Mouse (Mus musculus) heart, adult 18-20 months (tissue): ENCODE measurements around the gene Hspa8. TPM values are rescaled to one million over a fixed set of nuclear protein-coding genes. Genes with fewer than 3 reads are reported as not detected.
"Not testable (repeated sequence)": the region's sequence is repeated elsewhere in the genome, so short reads cannot be mapped to it uniquely, and the experiment has no call there.

ENCODE experiments used
- DNase-seq, 2 experiments: peaks; one replicate each; pipeline ENCODE4 v3.0.0; 2021 to 2022; ENCODE audit warnings: mixed read lengths in 1 of 2
- long read RNA-seq, 2 experiments: library from polyadenylated mRNA; stranded (forward); transcript quantifications; one replicate each; pipeline ENCODE4 v2.0.0; 2021
- total RNA-seq, 2 experiments: library from RNA; stranded (reverse); gene quantifications; 2 replicates each; pipeline ENCODE4 v1.2.3; 2021

Hspa8 gene
- total RNA-seq, result 1,000 to 10,000 TPM; 1,743 to 1,808 TPM
- long read RNA-seq, experiment 1, transcript Hspa8-201 (9 exons, 2,394 nt), result major isoform, 1,302 of 1,470 reads
- long read RNA-seq, experiment 1, partial matches to known transcripts, result 159 of 1,470 reads
- long read RNA-seq, experiment 1, other reads (novel, unspliced or antisense), result 9 of 1,470 reads
- long read RNA-seq, experiment 2, transcript Hspa8-201 (9 exons, 2,394 nt), result major isoform, 713 of 821 reads
- long read RNA-seq, experiment 2, partial matches to known transcripts, result 102 of 821 reads
- long read RNA-seq, experiment 2, other reads (novel, unspliced or antisense), result 6 of 821 reads

- peak; percentile 100 for DNase-seq
These were observed at the start of gene Hspa8 for GRCm38 (mm10) chr9:40800675-40801612. TSS of gene Hspa8 (plus strand) at chr9:40800984.

DNA sequence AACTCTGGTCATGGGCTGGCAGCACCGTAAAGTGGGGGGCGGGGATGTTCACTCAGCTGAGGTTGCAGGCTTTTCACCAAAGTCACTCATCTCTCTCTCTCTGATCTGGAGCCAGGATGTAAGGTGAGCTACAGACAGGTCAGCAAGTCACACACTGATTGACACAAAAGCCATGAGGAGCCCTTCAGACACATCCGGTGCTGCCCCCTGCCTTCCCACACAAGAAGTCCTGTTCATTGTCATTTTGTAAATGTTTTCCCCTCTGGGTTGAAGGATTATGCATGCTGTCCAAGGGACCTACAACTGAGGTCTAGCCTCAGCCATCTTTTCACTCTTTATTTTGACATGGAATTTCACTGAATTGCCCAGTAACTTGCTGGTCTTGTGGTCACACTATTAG lies 49.0 kb upstream of the Hspa8 start:
- no peak for DNase-seq

DNA sequence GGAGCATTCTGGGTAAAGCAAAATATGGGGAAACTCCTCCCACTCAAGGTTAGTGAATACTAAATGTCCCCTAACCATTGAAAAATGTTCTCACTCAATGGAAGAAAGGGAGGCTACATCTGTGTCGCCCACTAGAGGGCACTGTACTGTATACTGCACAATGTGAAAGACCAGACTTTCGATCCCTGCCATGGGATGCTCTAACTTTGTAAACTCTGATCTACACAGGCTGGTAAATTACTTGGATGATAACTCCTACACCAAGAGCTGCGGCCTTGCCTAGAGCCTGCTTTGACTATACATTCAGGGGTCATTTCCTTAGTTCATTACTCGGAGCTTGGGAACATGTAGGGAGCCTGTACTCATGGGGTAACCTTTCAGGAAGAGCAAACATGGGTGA lies 44.4 kb upstream of the Hspa8 start:
- peak; percentile 55 to 79 for DNase-seq

DNA sequence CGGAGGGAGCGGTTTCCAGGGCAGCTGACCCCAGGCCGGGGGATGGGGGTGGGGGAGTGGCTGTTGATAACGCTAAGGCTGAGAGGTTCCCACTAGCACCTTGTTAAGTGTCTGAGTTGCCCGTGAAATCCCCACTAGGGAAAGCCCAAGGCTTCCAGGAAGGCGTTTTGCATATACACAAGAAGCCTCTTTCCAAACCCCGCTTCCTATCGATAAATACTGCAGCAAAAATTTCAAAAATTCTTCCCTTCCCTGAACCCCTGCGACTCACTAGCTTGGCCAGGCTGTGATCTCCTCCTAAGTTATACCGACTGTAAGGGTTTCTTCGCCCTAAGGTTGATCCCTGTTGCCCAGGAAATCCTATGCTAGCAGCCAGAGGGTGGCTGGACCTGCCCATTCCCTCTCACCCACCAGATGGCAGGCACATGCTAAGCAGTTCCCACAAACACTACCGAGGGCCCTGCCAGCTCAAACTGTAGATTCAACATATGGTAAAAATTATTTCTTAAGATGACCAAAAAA lies 43.6 kb upstream of the Hspa8 start:
- peak; percentile 65 to 67 for DNase-seq

GRCm38 (mm10) chr9:40757685-40758270 lies 43.0 kb upstream of the Hspa8 start:
- peak; percentile 86 to 90 for DNase-seq

- DNase-seq, result no peak
These were observed 38.4 kb upstream of the Hspa8 start for GRCm38 (mm10) chr9:40762354-40762753.

GRCm38 (mm10) chr9:40764887-40765580 lies 35.8 kb upstream of the Hspa8 start:
- no peak for DNase-seq

- peak; percentile 65 to 69 for DNase-seq
These were observed 35.2 kb upstream of the Hspa8 start for GRCm38 (mm10) chr9:40765581-40765940.

- no peak for DNase-seq
These were observed 34.7 kb upstream of the Hspa8 start for GRCm38 (mm10) chr9:40766058-40766605.

- no peak for DNase-seq
These were observed 32.8 kb upstream of the Hspa8 start for GRCm38 (mm10) chr9:40767946-40768345.

- peak; percentile 56 to 57 for DNase-seq
These were observed 28.5 kb upstream of the Hspa8 start for GRCm38 (mm10) chr9:40772246-40772645.

GRCm38 (mm10) chr9:40773142-40773541 lies 27.6 kb upstream of the Hspa8 start:
- DNase-seq, result not testable (repeated sequence)

GRCm38 (mm10) chr9:40773869-40774268 lies 26.9 kb upstream of the Hspa8 start:
- DNase-seq, result no peak

- DNase-seq, result no peak
These were observed 24.7 kb upstream of the Hspa8 start for GRCm38 (mm10) chr9:40776044-40776443.

DNA sequence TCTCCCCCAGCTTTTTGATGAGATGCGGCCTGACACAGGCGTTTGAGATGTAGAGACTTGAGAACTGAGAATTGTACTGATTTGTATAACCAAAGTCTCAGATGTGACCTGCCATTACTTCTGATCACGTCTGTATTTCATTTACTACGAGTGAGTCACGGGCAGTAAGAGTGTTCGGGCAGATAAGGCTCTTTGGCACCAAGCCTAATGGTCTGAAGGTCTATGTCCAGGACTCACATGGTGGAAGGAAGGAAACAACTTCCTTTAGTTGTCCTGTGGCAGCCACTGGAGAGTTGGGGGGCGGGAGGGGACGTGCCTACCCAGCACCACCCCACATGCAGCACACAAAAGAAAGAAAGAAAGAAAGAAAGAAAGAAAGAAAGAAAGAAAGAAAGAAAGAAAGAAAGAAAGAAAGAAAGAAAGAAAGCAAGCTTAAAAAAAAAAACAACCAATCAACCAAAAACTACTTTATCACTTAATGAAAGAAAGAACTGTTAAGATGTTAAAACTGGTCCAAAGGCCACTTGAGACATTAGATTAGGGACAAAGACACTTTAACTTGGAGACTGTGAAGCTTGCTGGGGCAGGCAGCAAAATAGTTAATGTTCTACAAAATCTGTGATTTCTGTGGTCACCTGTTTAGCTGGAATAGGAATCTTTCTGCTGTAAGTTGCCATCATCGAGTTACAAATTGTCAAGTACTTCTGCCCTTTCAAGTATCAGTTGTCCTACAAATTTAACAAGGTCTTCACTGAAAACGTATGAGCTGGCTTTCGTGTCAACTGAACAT lies 24.1 kb upstream of the Hspa8 start:
- DNase-seq, result peak; percentile 55 to 79

DNA sequence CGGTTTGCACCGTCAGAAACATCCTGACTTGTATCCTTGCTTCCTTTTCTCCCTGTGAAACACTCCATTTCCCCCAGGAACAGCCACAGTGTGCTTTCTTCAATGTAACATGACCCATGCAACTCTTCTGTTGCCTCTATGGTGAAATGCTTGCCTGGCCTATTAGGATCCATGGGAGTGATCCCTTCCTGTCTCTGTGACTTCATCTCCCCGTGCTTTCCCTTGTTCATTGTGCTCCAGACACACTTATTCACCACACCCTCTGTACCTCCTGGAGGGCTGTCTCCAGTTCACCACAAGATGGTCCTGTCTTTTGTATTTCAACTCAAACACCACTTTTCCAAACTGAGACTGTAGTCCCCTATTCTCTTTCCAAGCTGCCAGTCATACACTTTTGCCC lies 20.7 kb upstream of the Hspa8 start:
- DNase-seq, result no peak

DNA sequence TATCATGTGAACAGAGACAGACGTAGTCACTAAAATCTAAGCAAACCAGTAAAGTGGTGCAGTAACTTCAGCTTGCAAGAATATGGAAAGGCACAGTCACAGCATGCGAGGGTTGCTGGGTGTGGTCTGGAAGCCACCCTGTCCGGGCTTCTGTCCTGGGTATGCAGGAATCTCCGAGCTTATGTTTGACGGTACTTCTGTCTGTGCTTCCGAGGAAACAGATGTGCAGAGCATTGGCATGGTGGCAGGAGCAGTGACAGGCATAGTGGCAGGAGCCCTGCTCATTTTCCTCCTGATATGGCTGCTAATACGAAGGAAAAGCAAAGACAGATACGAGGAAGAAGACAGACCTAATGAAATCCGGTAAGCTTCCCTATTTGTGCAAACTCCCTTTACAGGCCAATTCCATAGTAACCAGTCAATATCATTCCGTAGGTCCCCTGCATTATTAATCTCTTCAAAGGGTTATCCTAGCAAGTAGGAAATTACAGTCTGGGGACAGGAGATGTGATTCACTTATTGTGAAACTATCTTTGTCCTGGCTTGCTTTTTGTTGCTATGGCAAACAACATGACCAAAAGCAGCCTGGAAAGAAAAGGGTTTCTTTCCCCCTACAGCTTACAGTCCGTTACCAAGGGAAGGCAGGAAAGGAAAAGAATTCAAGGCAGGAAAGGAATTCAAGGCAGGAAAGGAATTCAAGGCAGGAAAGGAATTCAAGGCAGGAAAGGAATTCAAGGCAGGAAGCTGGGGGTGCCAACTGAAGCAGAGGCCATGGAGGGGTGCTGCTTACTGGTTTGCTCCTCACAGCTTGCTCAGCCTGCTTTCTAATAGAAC lies 19.7 kb upstream of the Hspa8 start:
- peak in 1 of 2 experiments; percentile 36 for DNase-seq

DNA sequence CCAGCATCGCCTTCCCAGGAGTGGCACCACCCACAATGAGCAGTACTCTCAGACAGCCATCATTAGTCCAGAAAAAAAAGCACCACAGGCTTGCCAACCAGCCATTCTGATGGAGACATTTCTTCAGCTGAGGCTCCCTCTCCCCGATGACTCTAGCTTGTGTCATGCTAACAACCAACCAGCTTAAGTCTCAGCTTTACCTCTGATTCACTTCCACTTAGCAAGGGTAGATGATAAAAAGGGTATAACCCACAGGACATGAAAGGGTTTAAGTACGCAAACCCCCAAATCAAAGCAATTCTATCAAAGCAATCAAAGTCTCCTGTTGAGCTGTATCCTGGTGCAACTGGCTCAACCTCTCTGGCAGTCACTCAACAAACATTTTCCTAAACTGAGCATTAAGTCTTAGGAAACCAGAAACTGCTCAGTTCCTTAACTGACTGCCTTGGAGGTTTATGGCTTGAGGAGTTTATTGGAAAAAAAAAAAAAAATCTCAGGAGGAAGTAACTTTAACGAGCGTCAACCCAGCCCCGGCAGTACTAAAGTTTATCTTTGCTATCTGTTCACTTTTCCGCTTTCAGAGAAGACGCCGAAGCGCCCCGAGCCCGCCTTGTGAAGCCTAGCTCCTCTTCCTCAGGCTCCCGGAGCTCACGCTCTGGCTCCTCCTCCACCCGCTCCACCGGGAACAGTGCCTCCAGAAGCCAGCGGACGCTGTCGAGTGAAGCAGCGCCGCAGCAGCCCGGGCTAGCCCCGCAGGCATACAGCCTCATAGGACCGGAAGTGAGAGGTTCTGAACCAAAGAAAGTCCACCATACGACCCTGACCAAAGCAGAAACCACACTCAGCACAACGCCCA lies 18.8 kb upstream of the Hspa8 start:
- DNase-seq, result peak; percentile 78 to 86
